Mouse (Mus musculus): Measurements from ENCODE around the gene Rai2.
A peak's percentile ranks its signal among the peaks of the same experiment; 100 is the strongest.

Rai2 gene

GRCm38 (mm10) chrX:161716865-161717763, at the start of gene Rai2:
Gene Rai2 (plus strand): TSS chrX:161717069.
- peak; percentile 13 for DNase-seq (ENCODE audit: low spot score)

GRCm38 (mm10) chrX:161689336-161689735, 27.5 kb upstream of the Rai2 start:
- no peak for DNase-seq (ENCODE audit: low spot score)

GRCm38 (mm10) chrX:161716503-161716864, 385 bp upstream of the Rai2 start:
- no peak for DNase-seq (ENCODE audit: low spot score)

- peak; percentile 20 for DNase-seq (ENCODE audit: low spot score)
Observed at GRCm38 (mm10) chrX:161717764-161718382, 1.0 kb downstream of the Rai2 start.

- no peak for DNase-seq (ENCODE audit: low spot score)
Observed at GRCm38 (mm10) chrX:161718548-161718947, 1.7 kb downstream of the Rai2 start.

DNA sequence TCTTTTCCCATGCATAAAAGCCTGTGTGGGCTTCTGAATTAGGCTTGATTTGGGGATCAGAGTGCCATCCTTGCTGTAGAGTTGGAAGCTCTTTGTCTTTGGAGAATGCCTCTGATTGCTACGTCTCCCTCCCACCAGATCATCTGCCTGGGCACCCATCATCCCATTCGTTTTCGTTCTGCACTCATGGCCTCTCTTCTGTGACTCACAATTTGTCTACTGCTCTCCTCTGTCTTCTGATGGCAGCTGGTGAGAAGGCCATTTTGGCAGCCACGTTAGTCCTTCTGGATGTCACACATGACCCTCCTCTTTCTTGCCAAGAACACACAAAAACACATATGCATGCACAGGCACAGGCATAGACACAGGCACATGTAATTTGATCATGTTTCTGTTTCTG, 4.2 kb downstream of the Rai2 start:
- DNase-seq (ENCODE audit: low spot score), result no peak

- DNase-seq (ENCODE audit: low spot score), result no peak
Observed at GRCm38 (mm10) chrX:161723391-161723808, 6.5 kb downstream of the Rai2 start.

GRCm38 (mm10) chrX:161726257-161726656, 9.4 kb downstream of the Rai2 start:
- DNase-seq (ENCODE audit: low spot score), result no peak

GRCm38 (mm10) chrX:161728507-161728906, 11.6 kb downstream of the Rai2 start:
- DNase-seq (ENCODE audit: low spot score), result no peak

DNA sequence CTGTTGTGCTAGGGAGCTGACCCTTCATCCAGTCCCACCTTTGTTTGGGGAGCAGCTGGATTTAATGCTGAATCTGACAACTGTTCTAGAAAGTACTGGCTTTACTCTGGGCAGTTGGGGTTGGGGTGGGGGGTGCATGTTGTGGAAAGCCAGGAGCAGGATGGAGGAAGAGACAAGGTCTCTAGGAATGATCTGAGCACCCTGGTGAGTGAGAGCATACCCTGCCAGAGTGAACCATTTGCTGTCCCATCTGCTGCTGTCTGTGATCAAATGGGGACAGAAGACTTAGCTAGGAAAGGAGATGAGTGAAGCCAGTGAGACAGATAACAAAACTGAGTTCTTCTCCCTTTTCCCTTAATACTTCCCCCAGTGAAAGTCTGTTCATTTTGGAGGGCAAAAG, 13.2 kb downstream of the Rai2 start:
- DNase-seq (ENCODE audit: low spot score), result no peak

- no peak for DNase-seq (ENCODE audit: low spot score)
Observed at GRCm38 (mm10) chrX:161731859-161732258, 15.0 kb downstream of the Rai2 start.

- DNase-seq (ENCODE audit: low spot score), result no peak
Observed at GRCm38 (mm10) chrX:161733581-161734309, 16.9 kb downstream of the Rai2 start.

- no peak for DNase-seq (ENCODE audit: low spot score)
Observed at GRCm38 (mm10) chrX:161734310-161734676, 17.4 kb downstream of the Rai2 start.

GRCm38 (mm10) chrX:161739374-161739773, 22.5 kb downstream of the Rai2 start:
- DNase-seq (ENCODE audit: low spot score), result no peak

DNA sequence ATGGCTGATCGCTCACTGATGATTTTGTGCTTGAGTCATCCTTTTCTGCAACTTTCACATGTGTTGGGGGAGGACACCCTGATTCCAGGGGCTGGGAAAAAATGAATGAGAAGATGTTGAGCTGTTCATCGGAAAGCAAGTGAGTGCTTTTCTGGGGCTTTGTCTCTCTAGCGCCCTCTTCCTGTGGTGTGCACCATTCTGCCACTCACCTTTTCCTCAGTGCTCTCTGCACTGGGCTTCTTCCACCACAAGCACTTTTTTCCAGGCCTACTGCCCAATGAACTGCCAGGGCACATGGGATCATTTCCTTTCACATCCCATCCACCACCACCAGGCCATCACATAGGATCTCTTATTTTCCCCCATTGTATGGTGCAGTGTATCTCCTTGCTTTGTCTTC, 26.2 kb downstream of the Rai2 start:
- no peak for DNase-seq (ENCODE audit: low spot score)

- DNase-seq (ENCODE audit: low spot score), result no peak
Observed at GRCm38 (mm10) chrX:161745296-161745695, 28.4 kb downstream of the Rai2 start.

DNA sequence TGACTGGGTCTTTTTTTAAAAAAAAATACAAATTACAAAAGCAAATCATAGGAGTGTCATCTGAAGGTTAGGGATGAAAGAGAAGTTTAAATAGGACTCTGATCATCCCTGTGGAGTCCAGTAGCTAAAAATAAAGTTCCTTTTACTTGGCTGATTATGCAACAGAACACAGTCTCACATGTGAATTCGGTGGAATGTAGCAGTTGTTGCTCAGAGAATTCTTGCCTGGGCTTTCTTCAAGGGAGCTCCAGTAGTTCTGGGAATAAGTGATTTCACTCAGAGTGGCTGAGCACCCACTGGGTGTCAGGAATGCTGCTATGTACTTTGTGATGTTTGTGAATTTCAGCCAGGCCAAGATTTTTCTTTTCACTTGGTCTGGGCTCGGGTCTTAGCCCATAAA, 30.5 kb downstream of the Rai2 start:
- DNase-seq (ENCODE audit: low spot score), result no peak

- DNase-seq (ENCODE audit: low spot score), result no peak
Observed at GRCm38 (mm10) chrX:161753514-161753913, 36.6 kb downstream of the Rai2 start.

DNA sequence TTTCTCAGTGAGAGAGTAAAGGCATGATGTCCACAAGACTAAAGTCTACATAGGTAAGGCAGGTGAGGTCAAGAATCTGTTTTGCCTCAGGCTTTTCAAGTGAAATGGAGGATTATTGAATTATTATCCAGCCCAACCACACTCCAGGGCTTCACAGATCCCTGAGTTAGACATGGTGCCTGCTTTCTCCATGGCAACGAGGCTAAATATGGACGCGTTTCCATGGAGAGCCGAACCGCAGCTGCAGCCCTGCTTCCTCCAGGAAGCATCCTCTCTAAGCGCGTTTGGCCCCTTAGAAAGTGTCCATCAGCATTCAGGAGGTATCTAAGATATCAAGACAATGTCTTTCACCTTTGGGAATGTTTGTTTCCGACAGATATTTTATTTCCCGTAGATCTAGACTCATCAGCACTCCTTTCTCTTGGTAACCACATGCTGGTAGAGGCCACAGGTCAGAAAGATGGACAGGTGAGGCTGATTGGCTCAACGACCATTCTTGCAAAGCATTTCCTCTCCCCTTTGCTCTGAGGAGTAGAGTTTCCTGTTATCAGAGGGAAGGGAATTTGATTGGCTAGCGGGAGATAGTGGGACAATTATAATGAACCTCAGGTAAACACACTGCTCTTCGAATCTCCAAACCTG, 59.6 kb downstream of the Rai2 start:
- DNase-seq (ENCODE audit: low spot score), result peak; percentile 65

DNA sequence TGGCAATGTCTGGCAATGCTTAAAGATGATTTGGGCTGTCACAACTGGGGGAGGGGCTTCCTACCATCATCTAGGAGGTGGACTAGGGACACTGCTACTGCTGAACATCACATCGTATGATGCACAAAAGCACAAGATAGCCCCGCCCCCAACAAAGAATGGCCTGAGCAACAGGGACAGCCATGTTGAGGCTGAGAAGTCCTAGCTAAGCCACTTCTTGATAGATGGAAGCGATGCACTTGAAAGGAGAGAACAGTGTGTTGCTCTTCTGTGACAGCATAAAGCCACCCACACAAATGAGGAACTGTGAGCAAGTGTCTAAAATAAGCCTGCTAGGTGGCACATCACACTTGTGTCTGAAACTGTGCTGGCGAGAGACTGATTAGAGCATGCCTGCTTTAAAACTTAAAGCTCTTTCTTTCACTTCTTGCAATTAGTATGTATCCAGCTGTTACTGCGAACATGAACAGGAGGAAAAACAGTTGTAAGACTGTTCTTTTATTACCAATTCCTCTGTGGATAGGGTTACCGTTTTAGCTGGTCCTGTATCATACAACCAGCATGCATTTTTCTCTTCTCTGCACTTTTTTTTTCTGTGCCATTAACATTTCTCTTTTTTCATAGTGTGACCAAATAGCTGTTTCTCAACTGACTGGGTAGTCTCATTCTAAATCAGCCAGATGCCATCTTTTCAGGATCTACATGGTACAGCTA, 63.6 kb downstream of the Rai2 start:
- DNase-seq (ENCODE audit: low spot score), result no peak

GRCm38 (mm10) chrX:161790182-161790581, 73.3 kb downstream of the Rai2 start:
- peak; percentile 58 for DNase-seq (ENCODE audit: low spot score)

DNA sequence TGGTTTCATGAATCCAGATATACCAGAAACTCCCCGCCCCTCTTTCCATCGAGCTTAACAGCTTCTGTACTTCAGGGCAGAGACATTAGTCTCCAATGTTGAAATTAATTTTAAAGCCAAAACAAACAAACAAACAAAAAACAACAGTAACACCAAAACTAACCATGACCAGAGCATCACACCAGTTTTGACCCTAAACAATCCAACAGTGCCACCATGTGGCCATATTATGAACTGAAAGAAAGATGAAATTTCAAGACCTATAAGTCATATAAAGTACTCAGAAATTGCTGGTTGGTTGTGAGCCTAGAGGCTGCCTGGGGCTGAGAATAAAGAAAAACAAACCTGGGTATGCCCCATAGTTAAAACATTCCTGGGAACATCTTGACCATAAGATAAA, 109.3 kb downstream of the Rai2 start:
- DNase-seq (ENCODE audit: low spot score), result peak; percentile 51
